In genomic region chr1:19220564-19220963, GRCm38 (mm10) we compare ENCODE assay signal across 28 mouse cellular contexts. TPM values are rescaled to one million over a fixed set of nuclear protein-coding genes. Genes with fewer than 3 reads are reported as not detected.
DNase-seq lines count a peak whose midpoint lies in the region; ATAC-seq lines count a peak whose summit lies in the region.
"Had no signal": no experiment of that assay in that cellular context is flagged by ENCODE, and none has a peak within 500 bp of the region (broad histone marks: within the 10 kb centered on the region; RNA-seq: fewer than 3 reads in every experiment).

No protein-coding gene starts in this region.

- peaks cover 82% of the 10 kb centered on the region for H3K27me3 ChIP-seq in hindbrain, embryonic 11.5 days (ENCODE audit: control insufficient read depth, insufficient read depth, low read length)
- peaks cover 96% of the 10 kb centered on the region for H3K27me3 ChIP-seq in hindbrain, embryonic 13.5 days
- H3K27me3 ChIP-seq in midbrain, embryonic 16.5 days (ENCODE audit: control insufficient read depth, insufficient read depth, low read depth, low read length), result peaks cover 64% of the 10 kb centered on the region
- H3K27me3 ChIP-seq in heart, embryonic 10.5 days (ENCODE audit: insufficient read depth, poor library complexity, severe bottlenecking), result peaks cover 99% of the 10 kb centered on the region

- no peak overlapping the region for H3K4me3 ChIP-seq in hindbrain, embryonic 11.5 days (ENCODE audit: low read depth, low read length)
- H3K4me3 ChIP-seq in hindbrain, embryonic 13.5 days, result no peak overlapping the region
- H3K4me3 ChIP-seq in midbrain, embryonic 16.5 days (ENCODE audit: low read depth, low read length), result peak overlapping the region; percentile 5; the same call in 1 of the 2 replicates
- no peak overlapping the region for H3K4me3 ChIP-seq in heart, embryonic 10.5 days
- H3K4me3 ChIP-seq: embryonic facial prominence, embryonic 15.5 days; hindbrain, embryonic 15.5 days; layer of hippocampus, adult 2 months; limb, embryonic 12.5 days; liver, embryonic 12.5 days had no signal

- no peaks in the 10 kb centered on the region for H3K36me3 ChIP-seq in hindbrain, embryonic 11.5 days (ENCODE audit: control insufficient read depth, insufficient read depth, low read length)
- no peaks in the 10 kb centered on the region for H3K36me3 ChIP-seq in hindbrain, embryonic 13.5 days
- no peaks in the 10 kb centered on the region for H3K36me3 ChIP-seq in midbrain, embryonic 16.5 days (ENCODE audit: control insufficient read depth, insufficient read depth, low read length)
- H3K36me3 ChIP-seq in heart, embryonic 10.5 days, result no peaks in the 10 kb centered on the region
- H3K36me3 ChIP-seq: embryonic facial prominence, embryonic 15.5 days; hindbrain, embryonic 15.5 days; limb, embryonic 12.5 days; liver, embryonic 12.5 days had no signal

- no peaks in the 10 kb centered on the region for H3K9me3 ChIP-seq in hindbrain, embryonic 11.5 days (ENCODE audit: control insufficient read depth, low read length)
- H3K9me3 ChIP-seq in hindbrain, embryonic 13.5 days, result no peaks in the 10 kb centered on the region
- H3K9me3 ChIP-seq in midbrain, embryonic 16.5 days (replicated peaks; ENCODE audit: control insufficient read depth, low read length, poor library complexity, severe bottlenecking), result 0 out of 2 replicates have a peak, but pooled peaks cover 2% of the 10 kb centered on the region
- H3K9me3 ChIP-seq in heart, embryonic 10.5 days, result no peaks in the 10 kb centered on the region
- H3K9me3 ChIP-seq: embryonic facial prominence, embryonic 15.5 days; hindbrain, embryonic 15.5 days; limb, embryonic 12.5 days; liver, embryonic 12.5 days had no signal

- 0% methylated on average over 1 of the region's 1 CpGs for WGBS in hindbrain, embryonic 11.5 days
- WGBS in hindbrain, embryonic 13.5 days, result 0% methylated on average over 1 of the region's 1 CpGs
- WGBS in midbrain, embryonic 16.5 days, result 0% methylated on average over 1 of the region's 1 CpGs
- 0% methylated on average over 1 of the region's 1 CpGs for WGBS in heart, embryonic 10.5 days

- no peak for ATAC-seq in hindbrain, embryonic 11.5 days (ENCODE audit: low FRiP score)
- no peak for ATAC-seq in hindbrain, embryonic 13.5 days (ENCODE audit: low FRiP score)
- no peak for ATAC-seq in midbrain, embryonic 16.5 days
- ATAC-seq: forebrain, embryonic 16.5 days; liver, embryonic 12.5 days had no signal

- no peak overlapping the region for H3K9ac ChIP-seq in hindbrain, embryonic 11.5 days (ENCODE audit: low read depth, low read length)
- no peak overlapping the region for H3K9ac ChIP-seq in hindbrain, embryonic 13.5 days
- no peak overlapping the region for H3K9ac ChIP-seq in midbrain, embryonic 16.5 days (ENCODE audit: low read depth, low read length)
- H3K9ac ChIP-seq: embryonic facial prominence, embryonic 15.5 days; hindbrain, embryonic 15.5 days; limb, embryonic 12.5 days; liver, embryonic 12.5 days had no signal

- H3K4me2 ChIP-seq in hindbrain, embryonic 11.5 days (replicated peaks; ENCODE audit: low read depth, low read length), result no peak overlapping the region
- H3K4me2 ChIP-seq in hindbrain, embryonic 13.5 days, result no peak overlapping the region
- peak overlapping the region; percentile 48 for H3K4me2 ChIP-seq in midbrain, embryonic 16.5 days (ENCODE audit: low read length)
- H3K4me2 ChIP-seq: embryonic facial prominence, embryonic 15.5 days; heart, embryonic 11.5 days; hindbrain, embryonic 15.5 days; limb, embryonic 12.5 days; liver, embryonic 12.5 days had no signal

- H3K27ac ChIP-seq in hindbrain, embryonic 11.5 days (ENCODE audit: low read depth, low read length), result no peak overlapping the region
- H3K27ac ChIP-seq in hindbrain, embryonic 13.5 days, result no peak overlapping the region
- H3K27ac ChIP-seq in midbrain, embryonic 16.5 days (ENCODE audit: low read length), result peak overlapping the region; percentile 63
- H3K27ac ChIP-seq in heart, embryonic 10.5 days, result no peak overlapping the region
- H3K27ac ChIP-seq: embryonic facial prominence, embryonic 15.5 days; hindbrain, embryonic 15.5 days; layer of hippocampus, adult 2 months; limb, embryonic 12.5 days; liver, embryonic 12.5 days had no signal

- no peaks in the 10 kb centered on the region for H3K4me1 ChIP-seq in hindbrain, embryonic 11.5 days (replicated peaks; ENCODE audit: control insufficient read depth, insufficient read depth, low read length)
- H3K4me1 ChIP-seq in hindbrain, embryonic 13.5 days (replicated peaks), result 0 out of 2 replicates have a peak, but pooled peaks cover 12% of the 10 kb centered on the region
- no peaks in the 10 kb centered on the region for H3K4me1 ChIP-seq in midbrain, embryonic 16.5 days (ENCODE audit: control insufficient read depth, insufficient read depth, low read length)
- H3K4me1 ChIP-seq in heart, embryonic 10.5 days, result no peaks in the 10 kb centered on the region
- H3K4me1 ChIP-seq: hindbrain, embryonic 15.5 days; liver, embryonic 12.5 days had no signal

- DNase-seq in hindbrain, embryonic 11.5 days (ENCODE audit: low spot score), result peak; percentile 13
- DNase-seq in retina, postnatal 1 day, result peak; percentile 70
- no peak for DNase-seq in retina, embryonic 14.5 days (ENCODE audit: low spot score)
- no peak for DNase-seq in heart, embryonic 10.5 days (ENCODE audit: low spot score)
- DNase-seq in cerebellum, postnatal 25 days, result no peak
- DNase-seq: adrenal gland, adult 2 months; B cell, adult 2 months; cerebellum, adult 2 months; gastrocnemius, postnatal 10 days; kidney, adult 9 months; kidney, postnatal 14 days; layer of hippocampus, postnatal 36 days; lung, adult 2 months; lung, postnatal 14 days; right cerebral cortex, adult 18-20 months; right cerebral cortex, postnatal 4 days; thymus, postnatal 14 days had no signal

RNA-seq across cellular contexts. Expression of gene Tfap2b, which starts 11.8 kb away (rescaled TPM):
- 72.5 and 75.7 TPM in 2 replicates for polyA plus RNA-seq in hindbrain, embryonic 11.5 days (2014; fragmentation: Nextera tagmentation; extraction: Ambion mirVana)
- polyA plus RNA-seq in hindbrain, embryonic 13.5 days (2015; fragmentation: Nextera tagmentation; extraction: Ambion mirVana), result 93.5 and 103 TPM in 2 replicates
- polyA plus RNA-seq in midbrain, embryonic 16.5 days (2015; fragmentation: Nextera tagmentation; extraction: Ambion mirVana), result 141 and 223 TPM in 2 replicates
- polyA plus RNA-seq in heart, embryonic 10.5 days (2016; fragmentation: Nextera tagmentation; extraction: Ambion mirVana), result 0.52 and 2.7 TPM in 2 replicates
- polyA plus RNA-seq: heart, postnatal 0 days; intestine, embryonic 14.5 days; liver, embryonic 12.5 days; lung, adult 2 months had no signal

Comparison
In these comparisons a context has a peak if more than half of its experiments do, and no peak if none do; other contexts are left out.
1. DNase-seq: peak in hindbrain, embryonic 11.5 days (single experiment) and retina, postnatal 1 day (single experiment); none in retina, embryonic 14.5 days (single experiment), heart, embryonic 10.5 days (single experiment) and cerebellum, postnatal 25 days (0 of 2).
2. RNA of gene Tfap2b, which starts 11.8 kb away (polyA plus RNA-seq): 141 to 223 TPM in midbrain, embryonic 16.5 days, 93.5 to 103 TPM in hindbrain, embryonic 13.5 days and 72.5 to 75.7 TPM in hindbrain, embryonic 11.5 days; 0.52 to 2.7 TPM in heart, embryonic 10.5 days; every median in the first group is over 10 times any median in the second.